Mouse (Mus musculus) kidney, adult 2 months (tissue): ENCODE results near the gene Hist1h2be. TPM values are rescaled to one million over a fixed set of nuclear protein-coding genes. Genes with fewer than 3 reads are reported as not detected.
A peak's percentile ranks its signal among the peaks of the same experiment; 100 is the strongest.
"Not testable (repeated sequence)": the region's sequence is repeated elsewhere in the genome, so short reads cannot be mapped to it uniquely, and the experiment has no call there.

Source experiments
- DNase-seq: peaks from one replicate; pipeline ENCODE4 v3.0.0; 2021
- H3K27ac ChIP-seq: fragments of 200-500 bp; 2 replicates; pipeline ENCODE4 v1.5.1; 2012; ENCODE audit warnings: low read depth, low read length, control low read depth, inconsistent platforms; ENCODE audit not compliant: insufficient read depth
- H3K27me3 ChIP-seq: fragments of 200-500 bp; replicated peaks from 2 replicates; pipeline ENCODE4 v1.6.1; 2012; ENCODE audit warnings: mild to moderate bottlenecking, moderate library complexity, low read length, inconsistent platforms; ENCODE audit not compliant: control insufficient read depth, insufficient read depth
- H3K36me3 ChIP-seq: fragments of 200-500 bp; 2 replicates; pipeline ENCODE4 v1.6.1; 2012; ENCODE audit warnings: mild to moderate bottlenecking, moderate library complexity, low read length, inconsistent platforms; ENCODE audit not compliant: control insufficient read depth, insufficient read depth
- H3K4me1 ChIP-seq: fragments of 200-500 bp; 2 replicates; pipeline ENCODE4 v1.6.1; 2011; ENCODE audit warnings: low read length; ENCODE audit not compliant: control insufficient read depth, insufficient read depth
- H3K4me3 ChIP-seq: fragments of 200-500 bp; 2 replicates; pipeline ENCODE4 v1.5.1; 2011; ENCODE audit warnings: mild to moderate bottlenecking, low read depth, low read length, control low read depth; ENCODE audit not compliant: insufficient read depth
- CTCF ChIP-seq: fragments of 200-500 bp; conservative IDR thresholded peaks from 2 replicates; pipeline ENCODE4 v1.5.1; 2011; ENCODE audit warnings: low read depth, mild to moderate bottlenecking, control low read depth, low read length, moderate library complexity, mixed read lengths; ENCODE audit not compliant: insufficient read depth, insufficient read length
- POLR2A ChIP-seq: fragments of 200-500 bp; IDR thresholded peaks from one replicate; pipeline ENCODE4 v1.6.1; 2011; ENCODE audit warnings: low read depth, low read length, control low read depth
- WGBS: fragments of 180-500 bp; shearing (Covaris S2); methylation state at CpG from one replicate; pipeline ENCODE4 v1.1.7; 2018; 5-methylcytosine and 5-hydroxymethylcytosine counted together
- polyA plus RNA-seq: library from polyadenylated mRNA; depleted of rRNA; stranded (reverse); fragments of >200 nt; gene quantifications from 2 replicates; pipeline ENCODE4 v1.2.3, GENCODE M21; 2012

Gene Hist1h2be
- polyA plus RNA-seq, 1 experiment: 1.2 TPM

DNA sequence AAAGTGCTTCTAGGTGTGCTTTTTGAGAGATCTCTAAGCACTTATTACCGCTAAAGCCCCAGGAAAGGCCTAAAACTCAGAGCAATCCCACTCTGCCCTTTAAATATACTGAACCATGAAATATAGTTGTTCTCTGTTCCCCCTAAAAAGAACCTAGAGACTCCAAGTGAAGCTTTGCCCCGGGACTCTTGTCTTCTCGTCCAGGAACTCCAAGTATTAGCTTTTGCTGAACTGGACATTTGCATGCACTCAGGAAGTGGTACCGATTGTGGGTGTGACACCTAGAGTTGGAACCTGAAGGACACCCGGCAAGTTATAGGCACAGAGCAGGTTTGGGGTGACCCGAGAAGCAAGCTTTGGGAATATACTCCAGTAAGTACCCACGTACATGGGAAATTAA, 29.7 kb downstream of the Hist1h2be start:
- DNase-seq: no peak
- Histone ChIP-seq H3K4me3 (no peak overlapping the region), H3K4me1 (peaks cover 5% of the 10 kb centered on the region; the same call in 1 of the 2 replicates), H3K36me3 (no peaks in the 10 kb centered on the region), H3K27ac (no peak overlapping the region), H3K27me3 (no peaks in the 10 kb centered on the region)
- TF ChIP-seq POLR2A: no peak
- no peak for TF ChIP-seq CTCF
- WGBS: 94% methylated on average over 7 of the region's 7 CpGs

DNA sequence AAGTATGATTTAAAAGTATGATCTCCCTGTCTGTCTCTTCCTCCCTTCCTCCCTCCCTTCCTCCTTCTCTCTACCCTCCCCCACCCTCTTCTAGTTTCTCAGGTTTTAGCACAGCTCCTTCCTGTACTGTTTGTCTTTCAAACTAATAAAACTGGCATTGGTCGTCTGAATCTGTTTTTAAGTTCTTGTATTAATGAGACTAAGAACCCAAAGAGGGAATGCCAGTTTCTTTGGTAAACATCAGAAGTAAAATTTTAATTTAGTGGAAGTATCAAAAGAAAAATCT, 34.0 kb downstream of the Hist1h2be start:
- Histone ChIP-seq H3K36me3 (no peaks in the 10 kb centered on the region), H3K27me3 (no peaks in the 10 kb centered on the region), H3K27ac (no peak overlapping the region), H3K4me3 (0 out of 2 replicates have a peak overlapping the region, but pooled peaks have one; percentile 45), H3K4me1 (peaks cover 10% of the 10 kb centered on the region; the same call in 1 of the 2 replicates)
- TF ChIP-seq POLR2A (no peak), CTCF (no peak)
- WGBS: 12% methylated on average over 1 of the region's 1 CpGs
- no peak for DNase-seq

DNA sequence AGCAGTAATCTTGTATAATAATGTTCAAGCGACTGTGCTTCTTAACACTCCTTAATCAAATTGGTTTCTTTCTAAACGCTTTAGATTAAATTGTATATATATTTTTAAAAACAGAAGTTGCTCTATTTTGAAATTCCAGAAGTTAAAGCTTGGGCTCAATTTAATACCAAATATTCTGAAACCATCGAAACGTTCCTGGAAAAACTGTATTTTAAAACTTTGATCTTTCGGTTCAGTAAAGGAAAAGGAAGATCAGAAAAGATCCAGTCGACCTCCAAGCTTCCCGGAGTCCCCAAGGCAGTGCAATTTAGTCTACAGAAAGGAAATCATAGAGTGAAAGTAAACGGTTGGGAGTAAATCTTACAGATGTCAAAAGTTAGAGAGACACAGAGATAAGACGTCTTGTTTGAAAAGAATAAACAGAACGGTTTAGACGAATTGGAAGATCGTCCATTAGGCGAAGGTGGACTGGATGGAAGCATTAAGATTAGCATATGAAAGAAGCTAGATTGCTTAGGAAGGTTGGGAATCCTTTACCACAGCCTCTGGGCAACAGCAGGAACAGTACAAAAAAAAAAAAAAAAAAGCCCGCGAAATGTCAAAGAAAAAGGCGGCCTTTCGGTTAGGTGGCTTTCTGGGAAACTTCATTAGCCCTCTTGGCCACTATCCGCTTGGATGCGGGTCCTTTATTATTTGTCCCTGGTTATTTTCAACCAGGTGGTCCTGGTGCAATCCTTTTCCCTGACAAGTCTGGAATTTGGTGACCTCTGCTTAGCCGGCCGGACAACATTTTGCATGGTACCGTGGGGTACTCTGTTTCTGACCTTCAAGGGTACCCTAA, 34.6 kb downstream of the Hist1h2be start:
- Histone ChIP-seq H3K27ac (peak overlapping the region; percentile 55), H3K27me3 (no peaks in the 10 kb centered on the region), H3K4me1 (peaks cover 13% of the 10 kb centered on the region; the same call in 1 of the 2 replicates), H3K4me3 (peak overlapping the region; percentile 45), H3K36me3 (no peaks in the 10 kb centered on the region)
- TF ChIP-seq CTCF (no peak), POLR2A (no peak)
- 2% methylated on average over 22 of the region's 22 CpGs for WGBS
- no peak for DNase-seq

DNA sequence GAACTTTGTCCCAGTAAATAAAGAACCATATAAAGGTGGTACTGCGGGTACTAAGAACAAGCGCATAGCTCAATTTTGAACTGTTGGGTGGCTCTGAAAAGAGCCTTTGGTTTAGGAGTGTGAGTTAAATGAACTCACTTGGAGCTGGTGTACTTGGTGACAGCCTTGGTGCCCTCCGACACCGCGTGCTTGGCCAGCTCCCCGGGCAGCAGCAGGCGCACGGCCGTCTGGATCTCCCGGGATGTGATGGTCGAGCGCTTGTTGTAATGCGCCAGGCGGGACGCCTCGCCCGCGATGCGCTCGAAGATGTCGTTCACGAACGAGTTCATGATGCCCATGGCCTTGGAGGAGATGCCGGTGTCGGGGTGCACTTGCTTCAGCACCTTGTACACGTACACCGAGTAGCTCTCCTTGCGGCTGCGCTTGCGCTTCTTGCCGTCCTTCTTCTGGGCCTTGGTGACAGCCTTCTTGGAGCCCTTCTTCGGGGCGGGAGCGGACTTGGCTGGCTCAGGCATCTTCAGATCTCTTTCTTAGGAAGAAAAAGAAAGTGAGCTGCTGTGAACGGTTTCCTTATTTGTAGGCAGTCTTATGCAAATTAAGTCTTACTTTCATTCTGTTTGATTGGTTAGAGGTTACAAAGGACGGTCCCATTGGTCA, 35.4 kb downstream of the Hist1h2be start:
- Histone ChIP-seq H3K27ac (peak overlapping the region; percentile 65), H3K4me1 (peaks cover 13% of the 10 kb centered on the region; the same call in 1 of the 2 replicates), H3K4me3 (peak overlapping the region; percentile 78)
- under 1% methylated on average over 22 of the region's 36 CpGs for WGBS
- DNase-seq: peak; percentile 90
- H3K27me3 ChIP-seq, H3K36me3 ChIP-seq: not testable (repeated sequence)
- TF ChIP-seq POLR2A: peak; percentile 59

DNA sequence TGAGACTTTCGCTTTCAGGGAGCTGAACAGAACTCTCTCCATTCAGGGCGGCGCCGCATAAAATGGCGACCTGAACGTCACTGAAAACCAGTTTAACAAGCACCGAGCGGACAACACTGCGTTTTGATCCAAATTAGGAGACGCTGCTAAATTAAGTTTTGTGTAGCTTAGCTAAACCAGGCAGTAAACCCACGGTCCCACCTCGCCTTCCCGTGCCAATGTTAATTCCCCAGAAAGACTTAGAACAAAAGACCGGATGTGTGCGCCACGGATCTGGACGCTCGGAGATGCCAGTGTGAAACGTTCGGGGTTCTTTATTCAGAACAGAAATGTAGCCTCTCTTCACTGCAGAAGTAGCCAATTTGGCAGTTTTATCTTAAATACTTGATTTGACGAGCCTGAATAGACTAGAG, 35.9 kb downstream of the Hist1h2be start:
- peak; percentile 79 for DNase-seq
- H3K4me3 ChIP-seq: peak overlapping the region; percentile 69
- H3K27me3 ChIP-seq: no peaks in the 10 kb centered on the region
- H3K27ac ChIP-seq: peak overlapping the region; percentile 65
- WGBS: under 1% methylated on average over 21 of the region's 21 CpGs
- TF ChIP-seq CTCF: no peak
- TF ChIP-seq POLR2A: no peak
- H3K4me1 ChIP-seq: peaks cover 13% of the 10 kb centered on the region; the same call in 1 of the 2 replicates
- H3K36me3 ChIP-seq: no peaks in the 10 kb centered on the region

DNA sequence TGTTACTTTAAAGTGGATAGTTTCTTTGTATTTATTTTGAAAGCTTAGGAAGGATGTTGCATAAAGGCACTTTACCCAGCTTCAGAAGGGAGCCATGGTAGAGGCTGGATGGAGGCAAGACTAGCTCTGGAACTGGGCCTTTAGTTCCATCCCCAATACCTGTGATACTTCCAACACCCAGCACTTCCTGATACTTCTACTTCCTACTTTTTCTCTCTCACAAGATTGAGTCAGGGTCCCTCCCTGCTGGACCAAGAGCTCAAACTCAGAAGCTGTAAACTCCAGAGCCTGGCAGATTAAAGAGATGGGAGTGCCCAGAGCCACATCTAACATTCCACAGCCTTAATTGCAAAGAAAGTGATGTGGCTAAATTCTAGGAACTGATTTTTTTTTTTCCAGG, 36.6 kb downstream of the Hist1h2be start:
- Histone ChIP-seq H3K27ac (peak overlapping the region; percentile 55), H3K4me1 (peaks cover 13% of the 10 kb centered on the region; the same call in 1 of the 2 replicates), H3K4me3 (0 out of 2 replicates have a peak overlapping the region, but pooled peaks have one; percentile 3), H3K36me3 (no peaks in the 10 kb centered on the region), H3K27me3 (no peaks in the 10 kb centered on the region)
- peak; percentile 7 for DNase-seq
- TF ChIP-seq CTCF: no peak
- TF ChIP-seq POLR2A: no peak

DNA sequence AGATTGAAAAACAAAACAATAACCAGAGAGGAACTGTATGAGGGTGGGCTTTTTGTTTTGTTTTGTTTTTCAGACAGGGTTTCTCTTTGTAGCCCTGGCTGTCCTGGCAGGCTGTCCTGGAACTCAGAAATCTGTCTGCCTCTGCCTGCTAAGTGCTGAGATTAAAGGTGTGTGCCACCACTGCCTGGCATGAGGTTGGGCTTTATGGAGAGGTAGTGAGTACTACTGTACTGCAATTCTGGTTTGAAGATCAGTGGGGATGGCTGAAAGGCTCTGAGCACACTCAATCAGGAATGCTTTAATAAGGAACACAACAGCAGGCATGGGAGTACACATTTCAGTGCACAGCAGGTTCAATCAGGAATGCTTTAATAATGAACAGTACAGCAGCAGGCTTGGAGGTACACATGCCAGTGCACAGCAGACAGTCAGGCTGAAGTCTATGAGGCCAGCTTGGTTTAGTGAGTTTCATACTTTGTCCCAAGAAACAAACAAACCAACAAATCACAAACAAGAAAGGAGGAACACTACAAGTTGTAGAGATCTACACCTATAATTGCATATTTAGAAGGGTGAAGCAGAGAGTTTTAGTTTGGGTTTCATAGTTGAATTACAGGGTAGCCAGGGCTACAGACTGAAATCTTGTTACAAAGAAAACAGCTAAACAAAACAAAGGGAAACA, 37.4 kb downstream of the Hist1h2be start:
- Histone ChIP-seq H3K4me1 (peaks cover 13% of the 10 kb centered on the region; the same call in 1 of the 2 replicates), H3K27ac (no peak overlapping the region), H3K4me3 (no peak overlapping the region), H3K27me3 (no peaks in the 10 kb centered on the region), H3K36me3 (no peaks in the 10 kb centered on the region)
- no peak for TF ChIP-seq POLR2A
- TF ChIP-seq CTCF: no peak
- no peak for DNase-seq
